In genomic region chr10:129847343-129847742, GRCm38 (mm10) we compare ENCODE assay signal across 32 mouse cellular contexts. TPM values are rescaled to one million over a fixed set of nuclear protein-coding genes. Genes with fewer than 3 reads are reported as not detected.
DNase-seq lines count a peak whose midpoint lies in the region; ATAC-seq and TF ChIP-seq lines count a peak whose summit lies in the region.
"Had no signal": no experiment of that assay in that cellular context is flagged by ENCODE, and none has a peak within 500 bp of the region (broad histone marks: within the 10 kb centered on the region; RNA-seq: fewer than 3 reads in every experiment).

No protein-coding gene starts in this region.

- H3K4me3 ChIP-seq in forebrain, embryonic 12.5 days (replicated peaks), result no peak overlapping the region
- H3K4me3 ChIP-seq in forebrain, postnatal 0 days (ENCODE audit: low read depth, low read length), result no peak overlapping the region
- H3K4me3 ChIP-seq in intestine, postnatal 0 days (ENCODE audit: low read depth, low read length), result no peak overlapping the region
- H3K4me3 ChIP-seq: forebrain, embryonic 10.5 days; heart, adult 2 months; hindbrain, embryonic 12.5 days; hindbrain, embryonic 15.5 days had no signal

- no peak overlapping the region for H3K27ac ChIP-seq in forebrain, embryonic 12.5 days
- H3K27ac ChIP-seq in forebrain, postnatal 0 days (ENCODE audit: low read depth, low read length), result no peak overlapping the region
- no peak overlapping the region for H3K27ac ChIP-seq in intestine, postnatal 0 days (ENCODE audit: low read depth, low read length)
- H3K27ac ChIP-seq: forebrain, embryonic 10.5 days; heart, adult 2 months; hindbrain, embryonic 12.5 days; hindbrain, embryonic 15.5 days had no signal

- H3K36me3 ChIP-seq in forebrain, embryonic 12.5 days (replicated peaks), result no peaks in the 10 kb centered on the region
- H3K36me3 ChIP-seq in forebrain, postnatal 0 days (ENCODE audit: insufficient read depth), result no peaks in the 10 kb centered on the region
- H3K36me3 ChIP-seq in intestine, postnatal 0 days (ENCODE audit: control insufficient read depth, insufficient read depth), result no peaks in the 10 kb centered on the region
- H3K36me3 ChIP-seq: forebrain, embryonic 10.5 days; hindbrain, embryonic 12.5 days; hindbrain, embryonic 15.5 days had no signal

- no peaks in the 10 kb centered on the region for H3K9me3 ChIP-seq in forebrain, embryonic 12.5 days
- no peaks in the 10 kb centered on the region for H3K9me3 ChIP-seq in forebrain, postnatal 0 days (ENCODE audit: low read length)
- no peaks in the 10 kb centered on the region for H3K9me3 ChIP-seq in intestine, postnatal 0 days (ENCODE audit: control insufficient read depth)
- H3K9me3 ChIP-seq: forebrain, embryonic 10.5 days; hindbrain, embryonic 12.5 days; hindbrain, embryonic 15.5 days had no signal

- no peak for TF ChIP-seq CTCF in forebrain, postnatal 0 days (IDR thresholded peaks at IDR 0.05; ENCODE audit: low read depth)
- TF ChIP-seq CTCF in intestine, postnatal 0 days (IDR thresholded peaks at IDR 0.05; ENCODE audit: low read depth), result no peak

- no peaks in the 10 kb centered on the region for H3K4me1 ChIP-seq in forebrain, embryonic 12.5 days
- H3K4me1 ChIP-seq in forebrain, postnatal 0 days (ENCODE audit: insufficient read depth), result no peaks in the 10 kb centered on the region
- no peaks in the 10 kb centered on the region for H3K4me1 ChIP-seq in intestine, postnatal 0 days (replicated peaks; ENCODE audit: control insufficient read depth, insufficient read depth, low read length)
- H3K4me1 ChIP-seq: forebrain, embryonic 10.5 days; hindbrain, embryonic 12.5 days; hindbrain, embryonic 15.5 days had no signal

- 0 out of 2 replicates have a peak, but pooled peaks have one; percentile 41 for ATAC-seq in forebrain, embryonic 12.5 days (ENCODE audit: low FRiP score)
- ATAC-seq in forebrain, postnatal 0 days, result no peak
- ATAC-seq in intestine, postnatal 0 days, result no peak

- no peak for DNase-seq in forebrain, postnatal 0 days
- peak; percentile 47 for DNase-seq in ES-CJ7 (ENCODE audit: low read depth, low spot score)
- DNase-seq in R1 (ENCODE audit: low read depth, low spot score), result peak; percentile 77
- DNase-seq in cerebellum, adult 8-10 months, result no peak
- DNase-seq: adrenal gland, adult 2 months; adrenal gland, postnatal 14 days; B cell, adult 2 months; cerebellum, adult 11-12 months; cerebellum, adult 9-10 months; cerebellum, postnatal 14 days; gastrocnemius, postnatal 10 days; gastrocnemius, postnatal 36 days; heart, adult 2 months; kidney, adult 11 months; kidney, adult 8-10 months had no signal

- no peak overlapping the region for H3K4me2 ChIP-seq in forebrain, embryonic 12.5 days
- no peak overlapping the region for H3K4me2 ChIP-seq in forebrain, postnatal 0 days (ENCODE audit: low read depth)
- no peak overlapping the region for H3K4me2 ChIP-seq in intestine, postnatal 0 days (replicated peaks; ENCODE audit: low read depth)
- H3K4me2 ChIP-seq: heart, embryonic 11.5 days; hindbrain, embryonic 12.5 days; hindbrain, embryonic 15.5 days had no signal

- H3K9ac ChIP-seq in forebrain, embryonic 12.5 days, result no peak overlapping the region
- H3K9ac ChIP-seq in forebrain, postnatal 0 days, result no peak overlapping the region
- no peak overlapping the region for H3K9ac ChIP-seq in intestine, postnatal 0 days (ENCODE audit: low read depth, low read length)
- H3K9ac ChIP-seq: hindbrain, embryonic 12.5 days; hindbrain, embryonic 15.5 days had no signal

- 28% methylated on average over 1 of the region's 1 CpGs for WGBS in forebrain, embryonic 12.5 days
- WGBS in forebrain, postnatal 0 days, result 22% methylated on average over 1 of the region's 1 CpGs
- WGBS in intestine, postnatal 0 days, result 71% methylated on average over 1 of the region's 1 CpGs

- H3K27me3 ChIP-seq in forebrain, embryonic 12.5 days, result no peaks in the 10 kb centered on the region
- no peaks in the 10 kb centered on the region for H3K27me3 ChIP-seq in forebrain, postnatal 0 days (ENCODE audit: insufficient read depth, low read length)
- H3K27me3 ChIP-seq in intestine, postnatal 0 days (replicated peaks; ENCODE audit: control insufficient read depth, insufficient read depth, low read length), result no peaks in the 10 kb centered on the region
- H3K27me3 ChIP-seq: CH12.LX; hindbrain, embryonic 12.5 days; hindbrain, embryonic 15.5 days had no signal

RNA-seq across cellular contexts. Expression of gene Olfr812, which starts 1.4 kb away (rescaled TPM):
- not detected in 2 replicates for polyA plus RNA-seq in forebrain, embryonic 12.5 days (2016; fragmentation: Nextera tagmentation; extraction: Ambion mirVana)
- not detected in 2 replicates for total RNA-seq in forebrain, postnatal 0 days (2014; rRNA removed)
- not detected in 2 replicates for polyA plus RNA-seq in forebrain, postnatal 0 days (2015; fragmentation: Nextera tagmentation; extraction: Ambion mirVana)
- polyA plus RNA-seq in intestine, postnatal 0 days (2015; fragmentation: Nextera tagmentation; extraction: Ambion mirVana), result not detected in 2 replicates
- total RNA-seq: adrenal gland, adult 2 months; adrenal gland, postnatal 14 days; adrenal gland, postnatal 4 days; CH12.LX; gastrocnemius, adult 18-20 months; gastrocnemius, postnatal 10 days; gastrocnemius, postnatal 36 days; granulocyte monocyte progenitor cell, adult 5-6 weeks; heart, adult 2 months; heart, postnatal 25 days; hematopoietic stem cell, adult 5-6 weeks had no signal
- polyA plus RNA-seq: adrenal gland, adult 2 months; embryonic facial prominence, embryonic 11.5 days; forebrain, embryonic 10.5 days; heart, adult 2 months; heart, embryonic 11.5 days; heart, embryonic 14.5 days; heart, postnatal 0 days; hindbrain, embryonic 12.5 days; hindbrain, embryonic 15.5 days; intestine, embryonic 14.5 days had no signal

RNA-seq across cellular contexts. Expression of gene Olfr813, which starts 7.8 kb away (rescaled TPM):
- polyA plus RNA-seq in forebrain, embryonic 12.5 days (2016; fragmentation: Nextera tagmentation; extraction: Ambion mirVana), result not detected in 2 replicates
- total RNA-seq in forebrain, postnatal 0 days (2014; rRNA removed), result not detected in 2 replicates
- polyA plus RNA-seq in forebrain, postnatal 0 days (2015; fragmentation: Nextera tagmentation; extraction: Ambion mirVana), result not detected in 2 replicates
- polyA plus RNA-seq in intestine, postnatal 0 days (2015; fragmentation: Nextera tagmentation; extraction: Ambion mirVana), result not detected in 2 replicates
- total RNA-seq: adrenal gland, adult 2 months; adrenal gland, postnatal 14 days; adrenal gland, postnatal 4 days; CH12.LX; gastrocnemius, adult 18-20 months; gastrocnemius, postnatal 10 days; gastrocnemius, postnatal 36 days; granulocyte monocyte progenitor cell, adult 5-6 weeks; heart, adult 2 months; heart, postnatal 25 days; hematopoietic stem cell, adult 5-6 weeks had no signal
- polyA plus RNA-seq: adrenal gland, adult 2 months; embryonic facial prominence, embryonic 11.5 days; embryonic facial prominence, embryonic 14.5 days; forebrain, embryonic 10.5 days; heart, adult 2 months; heart, embryonic 11.5 days; heart, embryonic 14.5 days; heart, postnatal 0 days; hindbrain, embryonic 12.5 days; hindbrain, embryonic 15.5 days; intestine, embryonic 14.5 days had no signal

RNA-seq across cellular contexts. Expression of gene Olfr814, which starts 32.3 kb away (rescaled TPM):
- polyA plus RNA-seq in forebrain, embryonic 12.5 days (2016; fragmentation: Nextera tagmentation; extraction: Ambion mirVana), result not detected in 2 replicates
- total RNA-seq in forebrain, postnatal 0 days (2014; rRNA removed), result not detected in 2 replicates
- polyA plus RNA-seq in forebrain, postnatal 0 days (2015; fragmentation: Nextera tagmentation; extraction: Ambion mirVana), result not detected in 2 replicates
- not detected in 2 replicates for polyA plus RNA-seq in intestine, postnatal 0 days (2015; fragmentation: Nextera tagmentation; extraction: Ambion mirVana)
- total RNA-seq: adrenal gland, adult 2 months; adrenal gland, postnatal 14 days; adrenal gland, postnatal 4 days; CH12.LX; gastrocnemius, adult 18-20 months; gastrocnemius, postnatal 10 days; gastrocnemius, postnatal 36 days; granulocyte monocyte progenitor cell, adult 5-6 weeks; heart, adult 2 months; heart, postnatal 25 days; hematopoietic stem cell, adult 5-6 weeks had no signal
- polyA plus RNA-seq: adrenal gland, adult 2 months; embryonic facial prominence, embryonic 11.5 days; embryonic facial prominence, embryonic 14.5 days; forebrain, embryonic 10.5 days; heart, adult 2 months; heart, embryonic 11.5 days; heart, embryonic 14.5 days; heart, postnatal 0 days; hindbrain, embryonic 12.5 days; hindbrain, embryonic 15.5 days; intestine, embryonic 14.5 days had no signal

RNA-seq across cellular contexts. Expression of gene Olfr811, which starts 43.1 kb away (rescaled TPM):
- polyA plus RNA-seq in forebrain, embryonic 12.5 days (2016; fragmentation: Nextera tagmentation; extraction: Ambion mirVana), result not detected in 2 replicates
- total RNA-seq in forebrain, postnatal 0 days (2014; rRNA removed), result not detected in 2 replicates
- polyA plus RNA-seq in forebrain, postnatal 0 days (2015; fragmentation: Nextera tagmentation; extraction: Ambion mirVana), result not detected in 2 replicates
- not detected in 2 replicates for polyA plus RNA-seq in intestine, postnatal 0 days (2015; fragmentation: Nextera tagmentation; extraction: Ambion mirVana)
- total RNA-seq: adrenal gland, adult 2 months; adrenal gland, postnatal 14 days; adrenal gland, postnatal 4 days; CH12.LX; gastrocnemius, adult 18-20 months; gastrocnemius, postnatal 10 days; gastrocnemius, postnatal 36 days; granulocyte monocyte progenitor cell, adult 5-6 weeks; heart, adult 2 months; heart, postnatal 25 days; hematopoietic stem cell, adult 5-6 weeks had no signal
- polyA plus RNA-seq: adrenal gland, adult 2 months; embryonic facial prominence, embryonic 11.5 days; embryonic facial prominence, embryonic 14.5 days; forebrain, embryonic 10.5 days; heart, adult 2 months; heart, embryonic 11.5 days; heart, embryonic 14.5 days; heart, postnatal 0 days; hindbrain, embryonic 12.5 days; hindbrain, embryonic 15.5 days; intestine, embryonic 14.5 days had no signal

RNA-seq across cellular contexts. Expression of gene Olfr810, which starts 52.6 kb away (rescaled TPM):
- not detected in 2 replicates for polyA plus RNA-seq in forebrain, embryonic 12.5 days (2016; fragmentation: Nextera tagmentation; extraction: Ambion mirVana)
- total RNA-seq in forebrain, postnatal 0 days (2014; rRNA removed), result not detected in 2 replicates
- not detected in 2 replicates for polyA plus RNA-seq in forebrain, postnatal 0 days (2015; fragmentation: Nextera tagmentation; extraction: Ambion mirVana)
- polyA plus RNA-seq in intestine, postnatal 0 days (2015; fragmentation: Nextera tagmentation; extraction: Ambion mirVana), result not detected in 2 replicates
- total RNA-seq: adrenal gland, adult 2 months; adrenal gland, postnatal 14 days; adrenal gland, postnatal 4 days; CH12.LX; gastrocnemius, adult 18-20 months; gastrocnemius, postnatal 10 days; gastrocnemius, postnatal 36 days; granulocyte monocyte progenitor cell, adult 5-6 weeks; heart, adult 2 months; heart, postnatal 25 days; hematopoietic stem cell, adult 5-6 weeks had no signal
- polyA plus RNA-seq: adrenal gland, adult 2 months; embryonic facial prominence, embryonic 11.5 days; forebrain, embryonic 10.5 days; heart, adult 2 months; heart, embryonic 11.5 days; heart, embryonic 14.5 days; heart, postnatal 0 days; hindbrain, embryonic 12.5 days; hindbrain, embryonic 15.5 days; intestine, embryonic 14.5 days had no signal

Comparison
In these comparisons a context has a peak if more than half of its experiments do, and no peak if none do; other contexts are left out.
1. DNase-seq: peak in ES-CJ7 (single experiment) and R1 (single experiment); none in forebrain, postnatal 0 days (single experiment) and cerebellum, adult 8-10 months (single experiment).